Mouse (Mus musculus) heart, adult 2 months (tissue): ENCODE results near the gene Zfp410.

ENCODE experiments used
- CTCF ChIP-seq: fragments of 200-600 bp; IDR thresholded peaks from 2 replicates; pipeline ENCODE4 v1.8.1; 2022; ENCODE audit warnings: antibody characterized with exemption, mild to moderate bottlenecking, moderate library complexity
- POLR2A ChIP-seq: fragments of 200-500 bp; IDR thresholded peaks from 2 replicates; pipeline ENCODE4 v1.6.1; 2011; ENCODE audit warnings: mild to moderate bottlenecking, low read depth, low read length, control low read depth; ENCODE audit not compliant: insufficient read depth

GRCm38 (mm10) chr12:84276799-84277198, 39.9 kb upstream of the Zfp410 start:
- TF ChIP-seq CTCF (peak; percentile 36), POLR2A (no peak)
